Mouse (Mus musculus) c-Kit-positive CD71-negative TER-119-negative erythroid progenitor cells, embryonic 14.5 days (primary cell): Measurements from ENCODE around the gene Tmem147.
A peak's percentile ranks its signal among the peaks of the same experiment; 100 is the strongest.

ENCODE experiments used
- DNase-seq: peaks from one replicate; pipeline ENCODE4 v3.0.0-alpha.2; 2013; ENCODE audit warnings: low read depth

Tmem147 gene

GRCm38 (mm10) chr7:30728214-30728613 lies 1.1 kb downstream of the Tmem147 start:
- DNase-seq: no peak

- no peak for DNase-seq
These were observed 5.9 kb downstream of the Tmem147 start for GRCm38 (mm10) chr7:30723274-30723953.

DNA sequence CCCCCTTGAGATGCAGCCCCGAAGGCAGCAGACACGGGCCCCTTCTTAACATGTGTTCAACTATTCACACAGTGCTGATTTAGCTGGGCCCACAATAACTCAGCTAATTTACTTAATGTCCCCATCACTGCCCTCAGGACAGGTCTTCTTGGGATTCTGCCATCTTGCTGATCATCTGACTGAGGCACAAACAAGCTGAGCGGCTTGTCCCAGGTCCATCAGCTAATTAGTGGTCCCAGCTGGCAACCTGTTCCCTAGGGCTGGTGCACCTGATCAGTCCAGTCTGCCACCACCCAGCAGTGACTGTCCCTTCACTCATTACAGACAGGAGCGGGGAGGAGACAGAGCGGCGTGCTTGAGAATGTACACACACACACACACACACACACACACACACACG lies 8.1 kb downstream of the Tmem147 start:
- DNase-seq: no peak

DNA sequence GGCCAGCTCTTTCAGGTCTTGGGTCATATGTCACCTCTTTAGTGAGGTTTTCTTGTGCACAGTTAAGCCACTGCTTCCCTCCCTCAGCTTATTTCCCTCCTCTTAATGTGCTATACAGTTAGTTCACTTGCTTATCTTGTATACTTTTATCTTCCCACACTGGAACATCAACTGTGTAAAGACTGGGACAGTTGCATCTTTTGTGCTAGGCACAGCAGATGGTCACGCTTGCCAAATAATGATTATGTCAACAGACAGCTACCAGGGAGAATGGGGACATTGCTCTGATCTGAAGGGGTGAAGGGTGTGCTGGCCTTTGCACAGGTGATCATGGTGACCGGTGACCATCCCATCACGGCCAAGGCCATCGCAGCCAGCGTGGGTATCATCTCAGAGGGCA lies 9.7 kb downstream of the Tmem147 start:
- DNase-seq: no peak

GRCm38 (mm10) chr7:30717716-30718046 lies 11.7 kb downstream of the Tmem147 start:
- no peak for DNase-seq

- peak; percentile 94 for DNase-seq
These were observed 12.2 kb downstream of the Tmem147 start for GRCm38 (mm10) chr7:30717006-30717715.

DNA sequence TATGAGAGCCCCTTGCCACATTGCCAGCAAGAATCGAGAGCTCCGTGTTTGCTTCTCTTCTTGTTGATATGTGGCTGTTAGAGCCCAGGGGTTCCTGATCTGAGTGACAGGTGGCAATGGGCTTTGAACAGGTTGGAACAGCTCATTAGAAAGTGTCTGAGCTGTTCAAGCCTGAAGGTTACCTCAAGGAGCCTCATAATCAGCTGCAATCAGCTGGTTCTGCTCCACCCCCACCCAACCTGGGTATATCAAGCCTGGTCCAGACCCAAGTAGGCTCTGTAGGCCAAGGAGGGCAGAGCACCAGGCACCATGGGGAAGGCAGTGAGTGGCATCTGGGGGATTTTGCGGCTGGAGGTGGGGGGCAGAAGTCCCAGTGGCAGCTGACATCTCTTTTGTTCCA lies 17.4 kb downstream of the Tmem147 start, which contains the start of gene Atp4a:
Gene Atp4a (plus strand): TSS at position 268 of the 400 bp plus-strand sequence.
- no peak for DNase-seq

GRCm38 (mm10) chr7:30707441-30707840 lies 21.9 kb downstream of the Tmem147 start:
- no peak for DNase-seq

- no peak for DNase-seq
These were observed 23.0 kb downstream of the Tmem147 start for GRCm38 (mm10) chr7:30706214-30706882.

GRCm38 (mm10) chr7:30698589-30698988 lies 30.8 kb downstream of the Tmem147 start, which contains the start of gene 2200002J24Rik:
Gene 2200002J24Rik (plus strand): TSS chr7:30698926.
- DNase-seq: no peak

DNA sequence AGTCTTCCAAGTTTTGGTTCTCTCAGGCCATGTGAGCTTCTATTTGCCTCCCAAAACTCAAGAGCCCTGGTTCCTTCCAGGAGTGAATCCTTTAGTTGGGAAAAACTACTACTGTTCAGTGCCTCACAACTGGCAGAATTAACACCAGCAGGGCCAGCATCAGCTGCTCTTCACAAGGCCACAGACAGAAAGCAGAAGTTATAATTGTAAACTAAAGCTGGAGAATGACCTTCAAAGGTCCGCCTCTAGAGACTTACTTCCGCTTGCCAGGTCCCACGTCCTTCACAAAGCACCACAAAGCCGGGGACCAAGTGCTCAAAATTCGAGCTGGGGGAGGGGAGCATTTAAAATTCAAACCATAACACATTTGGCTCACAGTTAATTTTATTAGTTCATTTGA lies 31.2 kb downstream of the Tmem147 start:
- no peak for DNase-seq

- DNase-seq: no peak
These were observed 41.0 kb downstream of the Tmem147 start for GRCm38 (mm10) chr7:30688325-30688724.

DNA sequence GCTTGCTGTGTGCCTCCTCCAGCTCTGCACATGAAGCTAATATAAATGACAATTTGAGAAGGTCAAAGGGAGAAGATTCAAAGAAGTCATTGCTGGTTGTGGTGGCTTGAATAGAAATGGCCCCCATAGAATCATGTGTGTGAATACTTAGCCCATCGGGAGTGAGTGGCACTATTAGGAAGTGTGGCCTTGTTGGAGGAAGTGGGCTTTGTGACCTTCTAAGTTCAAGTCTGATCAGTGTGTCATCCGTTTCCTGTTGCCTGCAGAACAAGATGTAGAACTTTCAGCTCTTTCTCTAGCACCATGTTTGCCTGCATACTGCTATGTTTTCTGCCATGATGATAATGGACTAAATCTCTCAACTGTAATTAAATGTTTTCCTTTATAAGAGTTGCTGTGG lies 45.9 kb downstream of the Tmem147 start:
- DNase-seq: no peak

GRCm38 (mm10) chr7:30681897-30682296 lies 47.4 kb downstream of the Tmem147 start:
- no peak for DNase-seq

GRCm38 (mm10) chr7:30678263-30678975 lies 50.9 kb downstream of the Tmem147 start:
- DNase-seq: no peak
